Mouse (Mus musculus) CD4-positive helper T cell, adult 2 months (primary cell): ENCODE results near the gene Atp6v0a2.
"Not testable (repeated sequence)": the region's sequence is repeated elsewhere in the genome, so short reads cannot be mapped to it uniquely, and the experiment has no call there.

ENCODE experiments used
- DNase-seq: peaks from one replicate; pipeline ENCODE4 v3.0.0-alpha.2; 2012; ENCODE audit warnings: low read depth, missing footprints, low spot score

Gene Atp6v0a2

GRCm38 (mm10) chr5:124628448-124629363 is at the start of gene Atp6v0a2:
Atp6v0a2 (plus strand) TSS chr5:124628576.
- DNase-seq = peak; percentile 95

- DNase-seq = peak; percentile 97
Measured at GRCm38 (mm10) chr5:124578633-124579317, 49.6 kb upstream of the Atp6v0a2 start, which contains the start of the genes Eif2b1 and Gtf2h3. Eif2b1 (minus strand) TSS chr5:124579131. Gtf2h3 (plus strand) TSS chr5:124579140.

GRCm38 (mm10) chr5:124582515-124582914 is 45.9 kb upstream of the Atp6v0a2 start:
- no peak for DNase-seq

- DNase-seq = no peak
Measured at GRCm38 (mm10) chr5:124592768-124593167, 35.6 kb upstream of the Atp6v0a2 start.

GRCm38 (mm10) chr5:124598224-124599174 is 29.9 kb upstream of the Atp6v0a2 start:
- peak; percentile 84 for DNase-seq

- not testable (repeated sequence) for DNase-seq
Measured at GRCm38 (mm10) chr5:124599726-124600125, 28.6 kb upstream of the Atp6v0a2 start.

- peak; percentile 69 for DNase-seq
Measured at GRCm38 (mm10) chr5:124602349-124602748, 26.0 kb upstream of the Atp6v0a2 start.

GRCm38 (mm10) chr5:124604296-124604695 is 24.1 kb upstream of the Atp6v0a2 start:
- no peak for DNase-seq

- DNase-seq = no peak
Measured at GRCm38 (mm10) chr5:124605041-124605622, 23.2 kb upstream of the Atp6v0a2 start.

GRCm38 (mm10) chr5:124610965-124611364 is 17.4 kb upstream of the Atp6v0a2 start:
- no peak for DNase-seq

- DNase-seq = peak; percentile 56
Measured at GRCm38 (mm10) chr5:124614709-124615108, 13.7 kb upstream of the Atp6v0a2 start.

GRCm38 (mm10) chr5:124618711-124619110 is 9.7 kb upstream of the Atp6v0a2 start:
- no peak for DNase-seq

- DNase-seq = no peak
Measured at GRCm38 (mm10) chr5:124621362-124621761, 7.0 kb upstream of the Atp6v0a2 start.

GRCm38 (mm10) chr5:124622890-124623289 is 5.5 kb upstream of the Atp6v0a2 start:
- DNase-seq = no peak

GRCm38 (mm10) chr5:124624291-124624690 is 4.1 kb upstream of the Atp6v0a2 start:
- DNase-seq = no peak

GRCm38 (mm10) chr5:124629641-124630040 is 1.3 kb downstream of the Atp6v0a2 start:
- peak; percentile 32 for DNase-seq

GRCm38 (mm10) chr5:124631685-124632084 is 3.3 kb downstream of the Atp6v0a2 start:
- DNase-seq = no peak

- DNase-seq = no peak
Measured at GRCm38 (mm10) chr5:124632461-124632860, 4.1 kb downstream of the Atp6v0a2 start.

GRCm38 (mm10) chr5:124633425-124633824 is 5.0 kb downstream of the Atp6v0a2 start:
- DNase-seq = peak; percentile 62

GRCm38 (mm10) chr5:124635068-124635467 is 6.7 kb downstream of the Atp6v0a2 start:
- not testable (repeated sequence) for DNase-seq

- no peak for DNase-seq
Measured at GRCm38 (mm10) chr5:124636139-124636538, 7.8 kb downstream of the Atp6v0a2 start.
